Mouse (Mus musculus) forebrain, embryonic 13.5 days (tissue): ENCODE results near the gene Man1a2. TPM values are rescaled to one million over a fixed set of nuclear protein-coding genes. Genes with fewer than 3 reads are reported as not detected.

Experiments used
- ATAC-seq: fragments of 200-750 bp; cut with Nextera tagmentation; 2 replicates; pipeline ENCODE4 v1.8.0; 2017
- H3K27ac ChIP-seq: fragments of 300-500 bp; sonication (generic); 2 replicates; pipeline ENCODE4 v1.5.1; 2015; ENCODE audit warnings: inconsistent platforms, mild to moderate bottlenecking, moderate library complexity
- H3K27me3 ChIP-seq: fragments of 300-500 bp; sonication (generic); 2 replicates; pipeline ENCODE4 v1.6.1; 2015; ENCODE audit warnings: mild to moderate bottlenecking, inconsistent platforms
- H3K36me3 ChIP-seq: fragments of 300-500 bp; sonication (generic); 2 replicates; pipeline ENCODE4 v1.6.1; 2015; ENCODE audit warnings: mild to moderate bottlenecking, inconsistent platforms; ENCODE audit not compliant: poor library complexity, severe bottlenecking
- H3K4me1 ChIP-seq: fragments of 300-500 bp; sonication (generic); 2 replicates; pipeline ENCODE4 v1.6.1; 2015; ENCODE audit warnings: inconsistent platforms
- H3K4me2 ChIP-seq: fragments of 300-500 bp; sonication (generic); 2 replicates; pipeline ENCODE4 v1.6.1; 2015; ENCODE audit warnings: inconsistent platforms, mild to moderate bottlenecking, moderate library complexity
- H3K4me3 ChIP-seq: fragments of 300-500 bp; sonication (generic); 2 replicates; pipeline ENCODE4 v1.5.1; 2015; ENCODE audit warnings: mild to moderate bottlenecking, inconsistent platforms
- H3K9ac ChIP-seq: fragments of 300-500 bp; sonication (generic); 2 replicates; pipeline ENCODE4 v1.6.1; 2015; ENCODE audit warnings: mild to moderate bottlenecking, inconsistent platforms
- H3K9me3 ChIP-seq: fragments of 300-500 bp; sonication (generic); replicated peaks from 2 replicates; pipeline ENCODE4 v1.6.1; 2016; ENCODE audit warnings: inconsistent platforms
- WGBS: fragments of 180-500 bp; shearing (Covaris S2); methylation state at CpG from one replicate; pipeline ENCODE4 v1.1.7; 2015; 5-methylcytosine and 5-hydroxymethylcytosine counted together
- polyA plus RNA-seq: library from polyadenylated mRNA; unstranded; fragments of >200 nt; fragmentation: Nextera tagmentation; extraction: Ambion mirVana; gene quantifications from 2 replicates; pipeline ENCODE4 v1.2.1, GENCODE M21; 2015

Gene Man1a2
- 31.0 and 35.4 TPM in 2 replicates for polyA plus RNA-seq

DNA sequence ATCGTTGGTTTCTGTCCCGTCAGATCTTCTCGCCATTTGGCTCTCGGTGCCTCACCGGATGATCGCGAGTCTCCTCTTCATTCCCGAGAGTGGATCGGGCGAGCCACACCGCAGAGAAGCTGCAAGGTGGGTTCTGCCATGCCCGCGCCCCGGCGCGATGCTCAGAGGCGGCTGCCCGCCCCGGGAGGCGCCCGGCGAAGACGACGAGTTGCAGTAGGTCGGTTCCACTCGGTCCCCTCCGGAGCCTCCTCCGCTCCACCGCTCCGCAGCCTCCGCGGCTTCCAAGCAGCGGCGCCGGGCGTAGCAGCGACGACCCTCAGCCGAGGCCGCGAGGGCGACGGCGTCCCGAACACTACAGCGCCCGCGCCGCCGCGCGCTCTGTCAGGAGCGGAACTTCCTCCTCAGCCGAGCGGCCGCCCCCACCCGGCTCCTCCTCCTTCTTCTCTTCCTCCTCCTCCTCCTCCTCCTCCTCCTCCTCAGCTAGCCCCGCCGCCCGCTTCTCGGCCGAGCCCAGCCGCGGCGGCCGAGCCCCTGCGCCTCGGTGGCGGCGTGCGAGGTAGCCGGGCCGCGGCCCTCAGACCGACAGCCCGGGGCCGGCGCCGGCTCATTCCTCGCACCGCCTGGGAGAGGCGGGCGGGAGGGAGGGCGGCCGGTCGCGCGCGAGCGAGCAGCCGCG, at the start of gene Man1a2:
TSS of gene Man1a2 (minus strand) at position 417 of the 676 bp plus-strand sequence.
- peak within 1 kb of the TSS; percentile 81 for H3K4me3 ChIP-seq
- peak within 1 kb of the TSS; percentile 98 for H3K27ac ChIP-seq
- H3K4me1 ChIP-seq = peaks cover 31% of the 10 kb centered on the region
- 0 out of 2 replicates have a peak, but pooled peaks cover 4% of the 10 kb centered on the region for H3K27me3 ChIP-seq
- ATAC-seq = peak; percentile 93
- H3K4me2 ChIP-seq = peak within 1 kb of the TSS; percentile 92
- WGBS = under 1% methylated on average over 69 of the region's 92 CpGs
- no peaks in the 10 kb centered on the region for H3K9me3 ChIP-seq
- H3K36me3 ChIP-seq = no peaks in the 10 kb centered on the region
- H3K9ac ChIP-seq = peak within 1 kb of the TSS; percentile 91

DNA sequence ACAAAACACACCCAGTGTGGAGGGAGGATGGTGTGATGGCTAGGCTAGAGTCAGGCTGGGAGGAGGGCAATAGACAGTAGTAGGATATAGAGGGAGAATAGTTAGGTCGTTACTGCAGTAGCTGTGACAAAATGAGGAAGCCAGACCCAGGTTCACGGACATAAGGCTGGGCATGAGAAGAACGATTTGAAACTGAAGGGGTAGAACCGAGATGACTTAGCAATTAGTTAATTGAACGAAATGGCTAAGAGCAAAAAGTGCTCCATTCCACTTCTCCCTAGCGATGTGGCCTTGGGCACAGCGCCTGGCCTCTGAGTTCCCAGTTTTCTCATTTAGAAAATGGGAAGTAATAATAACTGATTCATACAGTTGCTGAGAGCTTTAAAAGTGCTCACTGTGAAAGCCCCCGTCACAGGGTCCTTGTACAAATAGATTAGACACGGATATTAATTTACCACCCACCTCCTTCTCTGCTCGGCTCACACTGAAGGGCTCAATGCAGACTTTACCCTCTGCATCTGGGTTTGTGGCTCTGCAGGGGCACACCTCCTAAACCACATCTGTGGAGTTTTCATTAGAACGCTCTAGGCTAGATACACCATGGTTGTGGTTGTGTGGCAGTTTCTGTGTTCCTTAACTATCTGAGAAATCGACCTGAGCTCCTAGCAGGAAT, 49.3 kb upstream of the Man1a2 start:
- no peak for ATAC-seq
- Histone ChIP-seq H3K9ac (no peak overlapping the region), H3K4me1 (no peaks in the 10 kb centered on the region), H3K27me3 (no peaks in the 10 kb centered on the region), H3K36me3 (no peaks in the 10 kb centered on the region), H3K27ac (no peak overlapping the region), H3K9me3 (no peaks in the 10 kb centered on the region), H3K4me2 (no peak overlapping the region), H3K4me3 (no peak overlapping the region)
- WGBS = 67% methylated on average over 12 of the region's 12 CpGs

DNA sequence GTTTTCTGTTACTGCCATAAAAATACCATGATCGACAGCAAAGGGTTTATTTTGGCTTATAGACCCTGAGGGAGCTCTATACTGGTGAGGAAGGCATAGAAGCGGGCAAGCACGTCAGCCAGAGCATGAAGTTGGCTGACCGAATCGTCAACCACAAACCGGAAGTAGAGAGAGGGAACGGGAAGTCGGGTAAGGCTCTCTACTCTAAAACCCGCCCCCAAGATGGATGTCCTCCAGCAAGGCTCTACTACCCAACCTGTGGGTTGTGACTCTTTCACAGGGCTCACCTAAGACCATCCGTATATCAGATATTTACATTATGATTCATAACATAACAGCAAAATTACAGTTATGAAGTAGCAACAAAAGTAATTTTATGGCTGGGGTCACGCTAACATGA, 46.6 kb upstream of the Man1a2 start:
- H3K27ac ChIP-seq = no peak overlapping the region
- WGBS = 95% methylated on average over 11 of the region's 11 CpGs
- no peaks in the 10 kb centered on the region for H3K27me3 ChIP-seq
- ATAC-seq = no peak
- no peaks in the 10 kb centered on the region for H3K36me3 ChIP-seq
- no peaks in the 10 kb centered on the region for H3K9me3 ChIP-seq
- no peak overlapping the region for H3K9ac ChIP-seq
- no peaks in the 10 kb centered on the region for H3K4me1 ChIP-seq
- H3K4me3 ChIP-seq = no peak overlapping the region
- no peak overlapping the region for H3K4me2 ChIP-seq

DNA sequence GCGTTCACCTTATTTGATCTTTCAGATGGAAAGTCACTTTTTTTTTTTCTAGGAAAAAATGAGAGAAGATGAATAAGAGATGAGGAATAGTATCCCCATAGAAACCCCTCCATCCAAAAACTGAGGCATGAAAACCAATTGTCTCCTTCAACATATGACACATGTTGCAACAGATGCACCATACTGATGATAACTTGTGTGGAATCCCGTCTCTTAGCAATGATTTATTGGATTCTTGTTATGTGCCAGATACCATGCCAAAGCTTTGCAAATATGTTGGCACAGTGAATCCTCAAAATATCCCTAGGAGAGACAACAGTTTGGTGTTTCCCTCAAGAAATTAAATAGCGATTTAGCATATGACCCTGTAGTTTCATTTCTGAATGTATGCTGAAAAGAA, 46.0 kb upstream of the Man1a2 start:
- Histone ChIP-seq H3K4me1 (no peaks in the 10 kb centered on the region), H3K4me2 (no peak overlapping the region), H3K9me3 (no peaks in the 10 kb centered on the region), H3K27me3 (no peaks in the 10 kb centered on the region), H3K4me3 (no peak overlapping the region), H3K36me3 (no peaks in the 10 kb centered on the region), H3K27ac (no peak overlapping the region), H3K9ac (no peak overlapping the region)
- no peak for ATAC-seq
- WGBS = 93% methylated on average over 3 of the region's 3 CpGs

DNA sequence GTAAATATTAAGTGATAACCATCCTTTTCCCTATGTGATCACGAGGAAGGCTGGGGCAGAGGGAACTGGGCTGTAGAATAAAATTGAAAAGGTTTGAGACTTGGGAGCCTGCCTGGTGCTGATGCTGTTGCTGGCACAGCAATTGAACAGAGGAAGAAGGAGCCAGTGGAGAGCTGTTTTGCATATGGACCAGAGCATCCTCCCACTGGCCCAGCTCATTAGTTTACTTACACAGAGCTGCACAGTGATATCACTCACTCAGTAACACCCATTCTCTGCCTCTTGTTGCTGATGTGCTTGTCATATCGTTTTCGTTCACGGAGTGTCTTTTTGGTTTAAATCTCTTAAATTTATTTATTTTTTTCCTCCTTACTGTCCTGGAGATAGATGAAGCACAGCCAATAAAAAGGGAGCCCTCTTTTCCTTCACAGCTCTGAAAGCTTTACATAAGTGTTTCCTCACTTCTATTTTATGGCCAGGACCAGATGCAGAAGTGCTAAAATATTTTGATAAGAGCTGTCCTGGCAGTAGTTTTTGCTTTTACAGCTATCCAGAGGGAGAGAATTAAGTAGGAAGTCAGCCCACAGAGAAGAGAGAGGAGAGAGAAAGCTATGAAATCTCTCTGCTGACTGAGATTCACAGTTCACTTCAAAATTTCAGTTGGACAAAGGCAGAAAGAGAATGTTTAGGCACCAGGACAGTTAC, 42.9 kb upstream of the Man1a2 start:
- H3K4me2 ChIP-seq = no peak overlapping the region
- no peak for ATAC-seq
- WGBS = 84% methylated on average over 4 of the region's 4 CpGs
- H3K4me1 ChIP-seq = no peaks in the 10 kb centered on the region
- no peaks in the 10 kb centered on the region for H3K9me3 ChIP-seq
- H3K27ac ChIP-seq = no peak overlapping the region
- H3K27me3 ChIP-seq = no peaks in the 10 kb centered on the region
- no peaks in the 10 kb centered on the region for H3K36me3 ChIP-seq
- no peak overlapping the region for H3K9ac ChIP-seq
- H3K4me3 ChIP-seq = no peak overlapping the region

DNA sequence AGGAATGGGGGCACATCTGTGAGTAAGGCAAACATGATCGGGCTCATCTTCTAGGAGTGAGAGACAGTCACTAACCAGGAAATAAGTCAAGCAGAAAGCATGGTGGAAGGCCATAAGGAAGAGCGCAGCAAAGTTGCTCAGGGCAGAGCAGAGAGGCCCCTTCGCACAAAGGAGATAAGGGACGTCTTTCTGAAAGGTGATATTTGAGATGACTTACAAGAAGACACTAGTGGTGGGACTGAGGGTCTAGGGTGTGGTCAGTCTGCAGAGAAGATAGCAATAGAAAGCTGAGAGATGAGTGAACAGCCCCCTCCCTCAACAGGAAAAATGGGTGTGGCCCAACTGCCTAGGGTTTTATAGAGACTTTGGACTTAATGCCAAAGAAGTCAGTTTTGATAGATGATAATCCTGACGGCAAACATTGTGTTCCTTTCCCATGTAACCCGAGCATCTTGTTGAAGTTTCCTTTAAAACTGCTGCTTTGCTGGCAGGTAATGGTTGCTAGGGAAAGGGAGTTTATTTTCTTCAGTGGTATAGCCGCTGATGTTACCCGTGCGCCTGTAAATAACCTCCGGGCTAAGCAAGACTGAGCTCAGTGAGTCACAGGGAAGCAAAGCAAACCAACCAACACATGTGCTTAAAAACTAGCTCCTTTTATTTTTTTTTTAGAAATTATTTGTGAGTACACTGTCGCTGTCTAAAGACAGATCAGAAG, 40.8 kb upstream of the Man1a2 start:
- no peaks in the 10 kb centered on the region for H3K4me1 ChIP-seq
- no peaks in the 10 kb centered on the region; the same call in 1 of the 2 replicates for H3K9me3 ChIP-seq
- H3K4me2 ChIP-seq = no peak overlapping the region
- ATAC-seq = no peak
- WGBS = 95% methylated on average over 11 of the region's 11 CpGs
- no peak overlapping the region for H3K27ac ChIP-seq
- no peaks in the 10 kb centered on the region for H3K36me3 ChIP-seq
- no peak overlapping the region for H3K9ac ChIP-seq
- no peaks in the 10 kb centered on the region for H3K27me3 ChIP-seq
- no peak overlapping the region for H3K4me3 ChIP-seq

DNA sequence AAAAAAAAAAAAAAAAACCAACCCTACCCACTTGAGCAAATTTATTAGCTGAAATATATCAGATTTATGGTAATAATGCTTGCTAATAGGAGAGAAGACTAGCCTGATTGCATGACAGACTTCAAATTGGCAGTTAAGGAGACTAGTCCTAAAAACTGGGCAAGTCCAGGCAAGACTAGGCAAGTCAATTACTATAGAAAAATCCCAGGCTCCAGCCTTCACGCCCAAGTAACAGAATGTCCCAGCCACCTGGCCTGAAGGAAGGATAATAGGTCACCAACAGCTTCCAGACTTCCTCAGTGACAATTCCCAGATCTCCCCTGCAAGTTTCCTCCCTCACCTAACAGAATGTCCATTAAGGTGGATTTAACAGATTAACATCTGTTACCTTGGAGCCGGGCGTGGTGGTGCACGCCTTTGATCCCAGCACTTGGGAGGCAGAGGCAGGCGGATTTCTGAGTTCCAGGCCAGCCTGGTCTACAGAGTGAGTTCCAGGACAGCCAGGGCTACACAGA, 35.5 kb upstream of the Man1a2 start:
- no peaks in the 10 kb centered on the region; the same call in 1 of the 2 replicates for H3K9me3 ChIP-seq
- no peaks in the 10 kb centered on the region for H3K36me3 ChIP-seq
- no peak overlapping the region for H3K27ac ChIP-seq
- H3K4me1 ChIP-seq = no peaks in the 10 kb centered on the region
- 89% methylated on average over 5 of the region's 5 CpGs for WGBS
- no peak overlapping the region for H3K4me2 ChIP-seq
- no peak for ATAC-seq
- H3K4me3 ChIP-seq = no peak overlapping the region
- no peaks in the 10 kb centered on the region for H3K27me3 ChIP-seq
- H3K9ac ChIP-seq = no peak overlapping the region

DNA sequence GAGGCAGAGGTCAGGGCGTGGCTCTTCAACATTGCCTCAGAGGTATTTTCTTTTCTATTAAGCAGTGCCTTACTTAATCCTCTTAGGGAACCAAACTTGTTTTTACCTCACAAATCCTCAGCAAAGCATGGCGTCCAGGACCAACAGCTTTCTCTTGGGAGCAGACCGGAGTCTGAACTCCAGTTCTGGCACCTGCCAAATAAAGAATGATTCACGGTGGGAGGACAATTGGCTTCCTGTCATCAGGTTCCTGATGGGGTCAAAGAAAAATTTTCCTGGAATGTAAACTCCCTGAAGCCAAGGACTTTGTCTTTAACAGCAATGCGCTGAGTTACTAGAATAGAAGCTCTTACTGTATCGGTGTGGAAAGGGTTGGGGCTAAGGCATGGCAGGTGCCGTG, 30.9 kb upstream of the Man1a2 start:
- Histone ChIP-seq H3K9ac (no peak overlapping the region), H3K27ac (no peak overlapping the region), H3K36me3 (no peaks in the 10 kb centered on the region), H3K4me3 (no peak overlapping the region), H3K9me3 (no peaks in the 10 kb centered on the region), H3K4me2 (no peak overlapping the region), H3K4me1 (no peaks in the 10 kb centered on the region), H3K27me3 (no peaks in the 10 kb centered on the region)
- no peak for ATAC-seq
- WGBS = 70% methylated on average over 7 of the region's 7 CpGs

DNA sequence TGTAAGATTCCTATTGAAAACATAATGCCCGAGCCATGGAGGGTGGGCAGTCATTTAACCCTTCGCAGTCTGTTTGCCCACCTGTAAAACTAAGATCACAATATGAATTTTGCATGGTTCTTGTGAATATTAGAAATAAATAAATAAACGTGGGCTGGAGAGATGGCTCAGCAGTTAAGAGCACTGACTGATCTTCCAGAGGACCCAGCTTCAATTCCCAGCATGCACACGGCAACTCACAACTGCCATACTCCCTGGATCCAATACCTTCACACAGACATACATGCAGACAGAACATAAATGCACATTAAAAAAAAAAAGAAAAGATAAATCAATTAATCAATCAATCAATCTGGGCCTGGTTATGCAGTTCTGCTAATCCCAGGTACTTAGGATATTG, 30.1 kb upstream of the Man1a2 start:
- Histone ChIP-seq H3K9me3 (no peaks in the 10 kb centered on the region), H3K27me3 (no peaks in the 10 kb centered on the region), H3K36me3 (no peaks in the 10 kb centered on the region), H3K27ac (no peak overlapping the region), H3K4me2 (no peak overlapping the region), H3K4me3 (no peak overlapping the region), H3K9ac (no peak overlapping the region), H3K4me1 (no peaks in the 10 kb centered on the region)
- ATAC-seq = no peak
- 78% methylated on average over 4 of the region's 4 CpGs for WGBS

DNA sequence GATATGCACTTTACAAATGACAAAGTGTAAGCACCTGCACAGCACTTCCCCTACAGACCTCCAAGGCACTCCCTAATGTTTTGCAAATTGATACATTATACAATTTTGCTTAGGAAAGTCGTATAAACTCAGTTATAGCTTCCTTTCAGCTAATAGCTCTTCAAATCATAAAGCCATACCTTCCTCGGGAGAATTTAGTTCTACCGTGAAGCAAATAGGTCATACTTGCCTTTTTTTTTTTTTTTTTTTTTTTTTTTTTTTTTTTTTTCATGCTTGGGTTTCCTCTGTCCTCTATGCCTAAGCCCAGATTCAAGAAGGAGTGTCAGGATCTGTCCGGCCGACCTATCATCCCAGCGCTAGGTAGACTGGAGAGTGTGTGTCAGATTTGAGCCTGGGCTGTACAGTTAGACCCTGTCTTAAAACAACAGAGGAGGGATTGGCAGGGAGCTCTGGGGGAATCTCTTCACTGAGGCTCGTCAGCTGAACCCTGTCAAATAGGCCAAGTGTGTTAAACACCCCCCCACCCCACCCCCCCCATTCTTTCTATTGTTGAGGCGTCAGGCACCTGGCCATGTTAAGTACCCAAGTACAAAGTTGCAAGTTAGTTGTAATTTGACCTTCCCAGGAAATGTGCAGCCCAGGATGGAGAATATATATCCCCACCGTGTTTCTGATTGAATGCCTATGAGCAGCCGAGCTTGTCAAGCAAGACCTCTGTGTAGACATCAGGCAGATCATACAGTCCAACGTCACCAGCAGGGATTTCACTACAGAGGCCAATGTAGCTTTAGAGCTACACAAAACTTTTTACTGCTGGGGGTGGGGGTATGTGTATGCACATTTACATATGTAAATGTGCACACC, 28.1 kb upstream of the Man1a2 start:
- Histone ChIP-seq H3K27ac (no peak overlapping the region), H3K4me2 (no peak overlapping the region)
- 74% methylated on average over 11 of the region's 11 CpGs for WGBS

DNA sequence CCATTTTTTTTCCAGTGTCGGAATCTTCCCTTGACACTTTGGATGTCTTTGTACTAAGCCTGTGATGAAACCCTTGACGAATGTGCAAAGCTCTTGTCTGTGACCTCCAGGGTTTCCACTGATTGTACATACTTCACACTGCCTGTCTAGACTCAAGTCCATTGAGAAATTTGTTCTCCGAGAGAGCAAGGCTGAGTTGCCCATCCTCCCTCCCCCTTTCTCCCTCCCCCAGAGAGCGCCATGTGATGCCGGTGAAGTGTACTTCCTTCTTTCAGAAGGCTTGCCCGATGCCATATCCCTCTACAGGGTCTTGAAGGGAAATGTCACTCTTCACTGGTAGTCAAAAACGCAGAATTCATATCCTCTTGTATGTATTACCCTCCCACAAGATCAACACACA, 26.8 kb upstream of the Man1a2 start:
- H3K27ac ChIP-seq = no peak overlapping the region
- H3K9ac ChIP-seq = no peak overlapping the region
- H3K27me3 ChIP-seq = no peaks in the 10 kb centered on the region
- no peaks in the 10 kb centered on the region for H3K36me3 ChIP-seq
- WGBS = 83% methylated on average over 7 of the region's 7 CpGs
- no peak overlapping the region for H3K4me3 ChIP-seq
- no peaks in the 10 kb centered on the region for H3K4me1 ChIP-seq
- no peak overlapping the region for H3K4me2 ChIP-seq
- no peaks in the 10 kb centered on the region for H3K9me3 ChIP-seq
- ATAC-seq = no peak

More for the DNA sequence above, 28.1 kb upstream of the Man1a2 start:
- Histone ChIP-seq H3K27me3 (no peaks in the 10 kb centered on the region), H3K9me3 (no peaks in the 10 kb centered on the region), H3K36me3 (no peaks in the 10 kb centered on the region), H3K4me1 (no peaks in the 10 kb centered on the region), H3K4me3 (no peak overlapping the region), H3K9ac (no peak overlapping the region)
- ATAC-seq = no peak
